Mouse (Mus musculus) thymus, adult 2 months (tissue): ENCODE data around the gene S100b. TPM values are rescaled to one million over a fixed set of nuclear protein-coding genes. Genes with fewer than 3 reads are reported as not detected.

Experiments
- DNase-seq: peaks from one replicate; pipeline ENCODE4 v3.0.0; 2021
- H3K27ac ChIP-seq: fragments of 200-500 bp; 2 replicates; pipeline ENCODE4 v1.5.1; 2012; ENCODE audit warnings: low read length, control low read depth; ENCODE audit not compliant: control insufficient read depth, insufficient read depth
- H3K27me3 ChIP-seq: fragments of 200-500 bp; 2 replicates; pipeline ENCODE4 v1.6.1; 2012; ENCODE audit warnings: mild to moderate bottlenecking, low read length, moderate library complexity, mixed read lengths; ENCODE audit not compliant: control insufficient read depth, insufficient read depth
- H3K36me3 ChIP-seq: fragments of 200-500 bp; 2 replicates; pipeline ENCODE4 v1.6.1; 2012; ENCODE audit warnings: mild to moderate bottlenecking, low read length, moderate library complexity; ENCODE audit not compliant: control insufficient read depth, insufficient read depth
- H3K4me1 ChIP-seq: fragments of 200-500 bp; replicated peaks from 2 replicates; pipeline ENCODE4 v1.6.1; 2012; ENCODE audit warnings: low read length; ENCODE audit not compliant: control insufficient read depth, insufficient read depth
- H3K4me3 ChIP-seq: fragments of 200-500 bp; 2 replicates; pipeline ENCODE4 v1.5.1; 2012; ENCODE audit warnings: mild to moderate bottlenecking, low read length, control low read depth, moderate library complexity; ENCODE audit not compliant: control insufficient read depth, insufficient read depth
- CTCF ChIP-seq: fragments of 200-500 bp; IDR thresholded peaks from 2 replicates; pipeline ENCODE4 v1.5.1; 2012; ENCODE audit warnings: mild to moderate bottlenecking, control low read depth, low read length, moderate library complexity, borderline replicate concordance; ENCODE audit not compliant: control insufficient read depth, poor library complexity, insufficient read depth; ENCODE audit errors: extremely low read depth
- POLR2A ChIP-seq: fragments of 200-500 bp; IDR thresholded peaks from 2 replicates; pipeline ENCODE4 v1.6.1; 2012; ENCODE audit warnings: mild to moderate bottlenecking, low read length, control low read depth, moderate library complexity; ENCODE audit not compliant: control insufficient read depth, poor library complexity, insufficient read depth; ENCODE audit errors: extremely low read depth
- WGBS: fragments of 180-500 bp; shearing (Covaris S2); methylation state at CpG from one replicate; pipeline ENCODE4 v1.1.7; 2018; 5-methylcytosine and 5-hydroxymethylcytosine counted together
- polyA plus RNA-seq: library from polyadenylated mRNA; depleted of rRNA; stranded (reverse); fragments of >200 nt; gene quantifications from 2 replicates; pipeline ENCODE4 v1.2.3, GENCODE M21; 2012; rRNA removed

S100b gene
- polyA plus RNA-seq, 1 experiment: 0.66 TPM

DNA sequence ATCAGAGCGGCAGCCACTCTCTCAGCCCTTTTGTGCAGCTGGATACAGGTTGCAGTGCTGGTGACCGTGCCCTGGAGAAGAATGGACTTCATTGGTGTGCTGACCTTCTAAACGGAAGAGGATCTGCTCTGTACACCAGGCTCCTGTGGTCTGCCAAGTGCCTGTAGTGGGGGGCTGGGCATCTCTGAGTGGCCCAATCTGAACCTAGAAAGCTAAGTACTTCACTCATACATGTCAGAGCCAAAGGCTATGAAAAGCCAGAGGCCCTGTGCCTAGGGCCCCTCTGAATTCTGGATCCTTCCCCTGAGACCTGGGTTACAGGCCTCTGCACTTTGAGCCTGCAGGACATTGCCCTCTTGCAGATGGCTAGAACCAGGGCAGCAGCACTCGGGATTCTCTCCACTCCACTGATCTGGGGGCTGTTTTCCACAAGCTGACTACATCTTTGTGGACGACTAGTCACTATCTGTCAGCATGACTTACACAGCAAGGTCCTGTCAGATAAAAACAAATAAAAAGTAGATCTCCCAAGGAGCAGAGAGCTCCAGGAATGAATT, 25.0 kb downstream of the S100b start:
- Histone ChIP-seq H3K27ac (no peak overlapping the region), H3K27me3 (no peaks in the 10 kb centered on the region), H3K36me3 (no peaks in the 10 kb centered on the region), H3K4me3 (no peak overlapping the region), H3K4me1 (no peaks in the 10 kb centered on the region)
- DNase-seq: no peak
- TF ChIP-seq POLR2A (no peak), CTCF (no peak)
- 90% methylated on average over 5 of the region's 5 CpGs for WGBS

DNA sequence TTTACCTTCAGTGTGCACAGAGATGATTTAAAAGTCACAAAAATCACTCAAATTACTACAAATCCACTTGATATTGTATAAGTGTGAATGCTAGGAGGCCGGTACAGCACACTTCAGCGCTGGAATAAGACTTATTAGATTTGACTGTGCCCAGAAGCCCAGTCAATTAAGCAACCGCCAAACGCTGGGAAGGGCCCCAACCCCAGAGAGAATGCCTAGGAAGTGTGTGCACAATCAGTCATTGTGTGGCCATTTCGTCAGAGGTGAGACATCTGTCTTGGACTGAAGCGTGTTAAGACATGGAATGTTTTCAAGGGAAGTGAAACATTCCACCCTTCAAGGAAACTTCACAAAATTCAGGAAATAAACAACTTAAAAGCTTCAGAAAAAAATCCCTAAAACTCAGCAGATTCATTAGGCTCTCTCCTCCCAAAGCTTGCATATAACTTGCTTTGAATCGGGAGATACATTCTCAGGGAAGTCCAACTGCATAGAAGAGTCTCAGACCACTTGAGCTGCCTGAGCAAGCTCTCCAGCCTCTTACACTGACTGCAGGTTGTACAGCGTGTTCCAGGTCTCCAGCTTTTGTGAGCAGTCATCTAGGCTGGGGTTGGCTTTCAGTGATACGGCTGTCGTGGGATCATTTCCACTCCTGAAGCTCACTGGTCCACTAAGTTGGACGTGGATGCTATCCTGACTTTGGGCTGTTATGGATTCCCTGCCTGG, 34.8 kb downstream of the S100b start:
- TF ChIP-seq CTCF: no peak
- no peak for TF ChIP-seq POLR2A
- 92% methylated on average over 11 of the region's 11 CpGs for WGBS
- no peaks in the 10 kb centered on the region for H3K27me3 ChIP-seq
- H3K4me1 ChIP-seq: no peaks in the 10 kb centered on the region
- H3K36me3 ChIP-seq: no peaks in the 10 kb centered on the region
- no peak overlapping the region for H3K4me3 ChIP-seq
- no peak overlapping the region for H3K27ac ChIP-seq
- no peak for DNase-seq

DNA sequence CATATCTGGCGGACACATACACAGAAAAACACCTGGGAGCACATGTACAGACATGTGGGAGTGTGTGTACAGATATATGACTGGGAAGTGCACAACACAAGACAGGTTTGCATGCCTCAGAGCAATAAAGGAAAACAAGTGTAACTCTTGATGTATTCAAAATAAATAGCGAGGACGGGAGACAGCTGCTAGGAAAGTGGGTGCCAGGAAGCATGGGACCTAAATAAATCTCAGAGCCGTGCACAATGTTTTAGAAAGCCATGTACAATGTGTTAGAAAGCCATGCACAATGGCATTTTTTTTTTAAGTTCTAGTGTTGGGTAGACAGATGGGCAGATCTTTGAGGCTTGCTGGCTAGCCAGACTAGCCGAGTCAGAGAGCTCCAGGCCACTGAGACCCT, 35.4 kb downstream of the S100b start:
- 92% methylated on average over 5 of the region's 5 CpGs for WGBS
- Histone ChIP-seq H3K27ac (no peak overlapping the region), H3K4me3 (no peak overlapping the region), H3K4me1 (no peaks in the 10 kb centered on the region), H3K36me3 (no peaks in the 10 kb centered on the region), H3K27me3 (no peaks in the 10 kb centered on the region)
- no peak for DNase-seq
- TF ChIP-seq POLR2A (no peak), CTCF (no peak)

DNA sequence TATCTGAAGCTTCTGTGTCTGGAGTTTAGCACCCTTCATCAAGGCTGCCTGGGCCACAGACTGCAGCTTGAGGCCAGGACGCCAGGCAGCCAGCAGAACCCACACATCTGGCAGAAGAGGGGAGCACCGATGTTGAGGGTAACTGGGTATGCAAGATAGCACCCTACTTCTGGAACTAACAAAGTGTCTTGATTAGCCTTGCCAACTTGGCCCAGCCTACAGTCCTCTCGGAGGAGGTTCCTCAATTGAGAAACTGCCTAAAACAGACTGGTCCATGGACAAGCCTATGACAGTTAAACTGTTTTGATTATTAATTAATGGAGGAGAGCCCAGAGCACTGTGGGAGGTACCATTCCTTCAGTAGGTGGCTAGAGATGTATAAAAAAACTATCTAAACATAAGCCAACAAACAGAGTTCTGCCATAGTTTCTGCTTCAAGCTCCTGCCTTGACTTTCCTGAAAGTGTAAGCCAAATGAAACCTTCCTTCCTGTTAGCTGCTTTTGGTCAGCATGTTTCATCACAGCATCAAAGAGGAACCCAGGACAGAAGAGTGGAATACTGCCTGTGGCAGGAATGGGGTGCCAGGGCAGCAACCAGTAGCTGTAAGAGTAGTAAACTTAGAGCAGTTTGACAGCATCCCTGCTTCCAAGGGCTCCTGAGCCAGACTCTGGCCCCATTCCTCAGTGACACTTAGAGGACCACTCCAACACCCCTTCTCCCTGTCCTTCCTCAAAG, 36.5 kb downstream of the S100b start:
- Histone ChIP-seq H3K4me3 (no peak overlapping the region), H3K27ac (no peak overlapping the region), H3K36me3 (no peaks in the 10 kb centered on the region), H3K4me1 (no peaks in the 10 kb centered on the region), H3K27me3 (no peaks in the 10 kb centered on the region)
- TF ChIP-seq CTCF (no peak), POLR2A (no peak)
- WGBS: 87% methylated on average over 3 of the region's 3 CpGs
- no peak for DNase-seq

DNA sequence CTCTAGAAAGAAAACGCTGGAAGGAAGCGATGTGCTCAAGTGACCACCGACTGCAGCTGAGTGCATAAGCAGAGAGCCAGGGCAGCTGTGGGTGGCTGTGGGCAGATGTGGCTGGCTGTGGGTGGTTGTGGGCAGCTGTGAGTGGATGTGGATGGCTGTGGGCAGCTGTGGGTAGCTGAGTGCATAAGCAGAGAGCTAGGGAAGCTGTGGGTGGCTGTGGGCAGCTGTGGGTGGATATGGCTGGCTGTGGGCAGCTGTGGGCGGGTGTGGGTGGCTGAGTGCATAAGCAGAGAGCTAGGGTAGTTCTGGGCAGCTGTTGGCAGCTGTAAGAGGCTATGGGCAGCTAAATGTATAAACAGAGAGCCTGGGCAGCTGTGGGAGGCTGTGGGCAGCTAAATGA, 39.6 kb downstream of the S100b start:
- H3K27ac ChIP-seq: no peak overlapping the region
- TF ChIP-seq CTCF (no peak), POLR2A (no peak)
- H3K4me1 ChIP-seq: no peaks in the 10 kb centered on the region
- WGBS: 45% methylated on average over 4 of the region's 4 CpGs
- no peak for DNase-seq
- H3K27me3 ChIP-seq: no peaks in the 10 kb centered on the region
- H3K4me3 ChIP-seq: no peak overlapping the region
- H3K36me3 ChIP-seq: no peaks in the 10 kb centered on the region

DNA sequence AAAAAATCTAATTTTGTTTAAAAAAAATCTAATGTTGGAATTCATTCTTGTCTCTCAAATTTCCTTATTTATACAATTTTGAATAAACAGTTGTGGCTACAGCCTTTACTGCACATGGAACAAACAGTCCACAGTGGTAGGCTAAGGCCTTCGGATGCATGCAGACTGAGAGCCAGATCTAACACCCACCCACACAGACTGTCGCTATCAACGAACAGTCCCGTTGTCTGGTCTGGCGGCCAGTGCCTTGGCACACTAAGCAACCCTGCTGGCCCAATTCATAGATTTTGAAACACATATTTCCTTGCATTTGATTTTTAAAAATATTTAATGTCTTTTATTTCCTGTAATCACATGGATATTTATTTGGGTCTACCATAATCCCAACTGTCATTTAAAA, 46.5 kb downstream of the S100b start:
- Histone ChIP-seq H3K27ac (no peak overlapping the region), H3K27me3 (no peaks in the 10 kb centered on the region), H3K4me1 (0 out of 2 replicates have a peak, but pooled peaks cover 9% of the 10 kb centered on the region), H3K4me3 (no peak overlapping the region), H3K36me3 (no peaks in the 10 kb centered on the region)
- no peak for TF ChIP-seq POLR2A
- no peak for TF ChIP-seq CTCF
- 95% methylated on average over 5 of the region's 5 CpGs for WGBS
- DNase-seq: no peak

DNA sequence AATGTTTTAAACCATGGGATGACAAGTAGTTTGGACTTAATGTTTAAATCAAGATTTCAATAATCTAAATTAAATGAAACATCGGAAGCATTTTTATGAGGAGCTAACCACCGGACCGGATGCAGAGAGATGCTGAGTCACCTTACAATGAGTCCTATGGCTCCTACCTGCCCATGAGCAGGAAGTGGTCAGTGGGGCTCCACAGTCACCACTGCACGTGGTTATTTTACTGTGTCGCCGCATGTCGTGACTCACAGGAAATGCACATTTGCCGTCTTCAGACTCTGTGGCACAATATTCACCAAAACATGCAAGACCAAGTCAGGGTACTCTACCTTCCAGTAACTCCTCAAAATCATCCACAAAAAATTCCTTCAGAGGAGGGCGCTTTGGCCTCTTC, 53.1 kb downstream of the S100b start:
- no peak overlapping the region for H3K4me3 ChIP-seq
- no peaks in the 10 kb centered on the region for H3K36me3 ChIP-seq
- 16% methylated on average over 9 of the region's 9 CpGs for WGBS
- DNase-seq: no peak
- TF ChIP-seq POLR2A: no peak
- TF ChIP-seq CTCF: no peak
- H3K27me3 ChIP-seq: no peaks in the 10 kb centered on the region
- H3K4me1 ChIP-seq: peaks cover 6% of the 10 kb centered on the region
- H3K27ac ChIP-seq: no peak overlapping the region

Other genes with a start within 250 kb of the S100b start
- 14.5 and 18.0 TPM in 2 replicates for gene Zfp280b, start 221.2 kb upstream of the S100b start, polyA plus RNA-seq
- 0.04 TPM in 1 of 2 replicates, not detected in the other for gene Slc5a4b, start 142.9 kb upstream of the S100b start, polyA plus RNA-seq
- gene Slc5a4a, start 106.4 kb upstream of the S100b start, polyA plus RNA-seq: not detected in 2 replicates
- 18.6 and 25.0 TPM in 2 replicates for gene Prmt2, start 16.0 kb upstream of the S100b start, polyA plus RNA-seq
- 8.1 and 8.4 TPM in 2 replicates for gene Dip2a, start 91.4 kb downstream of the S100b start, polyA plus RNA-seq
- not detected in 2 replicates for gene AC141477.1, start 186.6 kb downstream of the S100b start, polyA plus RNA-seq
- 41.7 and 47.7 TPM in 2 replicates for gene Pcnt, start 188.9 kb downstream of the S100b start, polyA plus RNA-seq
- gene 2610028H24Rik, start 195.2 kb downstream of the S100b start, polyA plus RNA-seq: 0.61 and 0.62 TPM in 2 replicates
- 43.9 and 45.7 TPM in 2 replicates for gene Mcm3ap, start 215.1 kb downstream of the S100b start, polyA plus RNA-seq
- gene Ybey, start 215.3 kb downstream of the S100b start, polyA plus RNA-seq: 3.3 and 4.1 TPM in 2 replicates